Mouse (Mus musculus): ENCODE data around the gene Pard6b.
"Not testable (repeated sequence)": the region's sequence is repeated elsewhere in the genome, so short reads cannot be mapped to it uniquely, and the experiment has no call there.

Pard6b gene

DNA sequence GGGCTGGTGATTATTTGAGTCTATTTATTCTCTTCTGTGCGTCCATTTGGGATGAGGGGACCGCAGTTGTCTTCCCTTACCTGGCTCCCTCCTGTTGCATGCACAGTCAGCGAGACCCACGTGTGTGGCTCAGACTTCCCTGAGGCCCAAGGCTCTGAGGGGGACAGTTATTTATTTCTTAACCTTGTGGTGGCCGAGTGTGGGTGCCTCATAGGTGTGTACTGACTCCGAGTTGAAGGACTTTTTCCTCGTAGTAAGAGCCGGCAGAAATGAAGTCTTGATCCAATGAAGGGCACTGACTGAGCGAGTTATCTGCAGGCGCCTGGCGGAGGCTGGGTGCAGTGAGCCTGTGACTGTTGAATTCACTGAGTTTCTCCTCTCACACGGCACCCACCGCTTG is 19.2 kb downstream of the Pard6b start:
- DNase-seq (ENCODE audit: low read depth): no peak

GRCm38 (mm10) chr2:168101805-168102204 is 21.0 kb downstream of the Pard6b start:
- DNase-seq (ENCODE audit: low read depth): no peak

GRCm38 (mm10) chr2:168103341-168103740 is 22.5 kb downstream of the Pard6b start:
- no peak for DNase-seq (ENCODE audit: low read depth)

- DNase-seq (ENCODE audit: low read depth): no peak
Measured at GRCm38 (mm10) chr2:168104375-168105144, 23.8 kb downstream of the Pard6b start.

GRCm38 (mm10) chr2:168105271-168105670 is 24.5 kb downstream of the Pard6b start:
- DNase-seq (ENCODE audit: low read depth): no peak

DNA sequence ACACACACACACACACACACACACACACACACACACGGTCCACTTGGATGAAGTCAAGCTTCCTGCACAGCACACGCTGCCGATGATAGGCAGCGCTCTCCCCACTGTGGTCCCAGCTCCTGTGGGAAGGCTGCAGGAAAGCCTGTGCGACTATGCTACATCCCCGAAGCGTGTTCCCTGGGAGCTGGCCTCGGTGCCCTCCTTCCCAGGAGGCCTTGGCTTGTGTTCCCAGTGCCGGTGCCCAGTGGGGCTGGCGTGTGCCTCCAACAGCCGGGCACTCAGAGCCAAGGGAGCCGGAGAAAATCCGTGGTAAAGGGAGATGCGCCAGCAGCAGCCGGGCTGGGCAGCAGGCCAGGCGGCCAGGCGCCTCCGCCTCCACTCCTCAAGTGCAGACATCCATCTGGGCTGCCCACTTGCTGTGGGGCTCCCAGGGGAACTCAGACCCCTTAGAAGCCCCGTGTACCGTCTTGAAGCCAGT is 25.9 kb downstream of the Pard6b start:
- no peak for DNase-seq (ENCODE audit: low read depth)

- DNase-seq (ENCODE audit: low read depth): no peak
Measured at GRCm38 (mm10) chr2:168107356-168107755, 26.6 kb downstream of the Pard6b start.

DNA sequence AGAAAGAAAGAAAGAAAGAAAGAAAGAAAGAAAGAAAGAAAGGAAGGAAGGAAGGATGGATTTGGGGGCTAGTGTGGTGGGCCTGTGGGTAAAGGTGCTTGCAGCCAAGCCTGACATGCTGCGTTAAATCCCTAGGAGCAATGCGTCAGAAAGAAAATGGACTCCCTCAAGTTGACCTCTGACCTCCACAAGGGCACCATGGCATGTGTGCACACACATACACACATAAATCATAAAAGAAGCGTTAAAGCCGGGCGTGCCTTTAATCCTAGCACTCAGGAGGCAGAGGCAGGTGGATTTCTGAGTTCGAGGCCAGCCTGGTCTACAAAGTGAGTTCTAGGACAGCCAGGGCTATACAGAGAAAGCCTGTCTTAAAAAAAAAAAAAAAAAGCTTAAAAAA is 27.1 kb downstream of the Pard6b start:
- not testable (repeated sequence) for DNase-seq (ENCODE audit: low read depth)

DNA sequence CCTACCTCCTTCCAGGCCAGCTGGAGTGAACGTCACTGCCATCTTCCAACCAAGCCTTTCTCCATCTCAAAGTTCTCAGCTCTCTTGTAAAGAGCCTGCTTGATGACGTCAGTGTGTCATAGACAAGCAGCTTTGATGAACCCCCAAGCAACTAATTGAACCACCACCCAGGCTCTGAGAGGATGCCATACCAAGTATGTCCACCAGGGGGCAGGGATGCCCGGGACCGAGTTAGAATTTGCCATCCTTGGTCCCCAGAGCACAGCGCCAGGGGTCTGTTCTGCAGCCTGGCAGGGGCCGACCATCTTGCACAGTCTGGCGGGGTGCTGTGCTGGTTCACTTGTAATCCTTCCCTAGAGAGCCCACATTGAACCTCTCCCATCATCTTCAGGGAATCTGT is 31.1 kb downstream of the Pard6b start:
- DNase-seq (ENCODE audit: low read depth): peak; percentile 84

DNA sequence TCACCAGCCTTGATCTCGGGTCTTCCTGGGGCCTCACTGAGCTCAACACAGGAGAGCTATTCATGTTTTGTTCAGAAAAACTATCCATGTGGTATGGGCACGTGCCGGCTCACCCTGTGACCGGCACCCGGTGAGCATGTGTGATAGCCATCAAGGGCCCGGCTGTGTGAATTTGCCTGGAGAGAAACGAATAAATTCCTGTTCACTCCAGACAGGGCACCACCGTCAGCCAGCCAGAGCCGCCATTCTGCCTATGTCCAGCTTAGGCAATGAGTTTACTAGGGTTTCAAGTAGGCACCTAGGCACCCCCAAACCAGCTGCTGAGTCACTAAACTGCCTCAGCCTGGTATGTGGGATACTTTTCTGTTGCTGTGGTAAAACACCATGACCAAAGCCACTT is 32.5 kb downstream of the Pard6b start:
- DNase-seq (ENCODE audit: low read depth): no peak

DNA sequence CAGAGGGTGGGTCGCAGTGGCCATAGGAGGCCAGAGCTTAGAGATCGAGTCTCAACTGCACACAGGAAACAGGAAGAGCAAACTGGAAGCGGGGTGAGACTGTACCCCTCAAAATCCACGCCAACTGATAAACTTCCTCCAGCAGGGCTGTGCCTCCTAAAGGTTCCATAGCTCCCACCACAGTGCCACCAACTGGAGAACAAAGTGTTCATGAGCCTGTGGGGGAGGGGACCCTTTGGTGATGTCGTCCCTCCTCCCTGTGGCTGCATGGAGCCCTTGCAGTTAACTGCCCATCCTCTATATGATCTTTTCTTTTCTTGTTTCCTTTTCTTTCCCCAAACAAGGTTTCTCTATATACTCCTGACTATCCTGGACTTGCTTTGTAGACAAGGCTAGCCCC is 32.9 kb downstream of the Pard6b start:
- no peak for DNase-seq (ENCODE audit: low read depth)

DNA sequence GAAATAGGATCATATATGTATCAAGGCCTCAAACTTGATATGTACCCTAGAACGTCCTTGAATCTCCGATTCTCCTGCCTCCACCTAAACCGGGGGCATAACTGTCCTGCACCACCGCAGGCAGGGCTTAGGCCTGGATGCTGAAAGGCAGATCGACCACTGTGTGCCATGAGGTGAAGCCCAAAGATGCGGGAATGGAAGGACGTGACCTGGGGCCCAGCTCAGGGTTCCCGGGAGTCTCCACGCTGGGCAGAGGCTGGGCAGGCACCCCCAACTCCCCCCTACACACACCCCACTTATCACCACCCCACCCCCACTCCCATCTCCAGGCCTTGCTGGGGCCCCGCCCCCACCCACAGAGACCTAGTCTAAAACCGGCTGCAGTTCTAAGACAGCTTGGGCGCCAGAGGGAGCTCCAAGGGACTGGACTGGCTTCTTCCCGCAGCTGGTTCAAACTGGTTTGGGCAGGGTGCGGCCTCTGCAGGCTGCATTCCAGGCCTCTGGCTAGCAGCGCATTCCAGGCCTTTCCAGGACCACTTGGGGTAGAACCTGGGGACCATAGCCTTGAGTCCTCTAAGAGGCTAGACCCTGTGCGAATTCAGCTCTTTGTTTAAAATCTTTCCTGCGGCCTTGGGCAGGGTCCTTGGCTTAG is 34.0 kb downstream of the Pard6b start:
- peak; percentile 27 for DNase-seq (ENCODE audit: low read depth)

DNA sequence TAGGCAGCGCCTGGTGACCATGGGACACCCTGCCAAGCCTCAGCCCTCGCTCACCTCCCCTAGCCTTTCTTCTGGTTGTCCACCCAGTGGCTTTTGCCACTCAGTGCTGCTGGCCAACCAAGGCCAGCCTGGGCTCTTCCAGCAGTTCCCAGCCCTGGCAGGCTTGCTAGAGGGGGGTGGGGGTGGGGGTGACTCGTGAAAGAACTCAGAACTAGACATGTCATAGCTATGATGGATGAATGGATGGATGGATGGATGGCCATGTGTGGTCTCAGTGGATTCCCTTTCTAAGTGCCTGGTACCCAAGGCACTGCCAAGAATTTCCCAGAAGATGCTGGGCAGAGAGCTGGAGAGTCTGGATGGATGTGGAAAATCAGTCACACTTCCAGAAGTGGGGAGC is 35.0 kb downstream of the Pard6b start:
- no peak for DNase-seq (ENCODE audit: low read depth)

DNA sequence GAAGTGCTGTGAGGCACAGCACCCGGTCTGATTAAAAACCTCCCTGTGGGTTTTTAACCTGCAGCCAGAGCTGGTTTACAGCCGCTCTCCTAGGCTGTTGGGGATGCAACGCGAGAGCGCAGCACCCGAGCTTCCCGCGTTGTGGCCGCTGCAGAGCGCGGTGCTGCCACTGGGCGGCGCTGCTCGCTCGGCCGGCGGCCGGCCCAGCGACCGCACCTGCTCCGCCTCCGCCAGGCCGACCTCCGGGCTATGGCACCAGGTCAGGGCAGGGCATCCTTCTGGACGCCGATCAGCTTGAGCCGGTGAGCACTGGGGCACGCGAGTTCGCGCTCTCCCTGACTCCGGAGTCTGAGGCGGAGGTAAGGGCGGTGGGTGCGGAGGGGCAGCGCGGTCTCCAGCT is 36.3 kb downstream of the Pard6b start:
- peak; percentile 77 for DNase-seq (ENCODE audit: low read depth)

DNA sequence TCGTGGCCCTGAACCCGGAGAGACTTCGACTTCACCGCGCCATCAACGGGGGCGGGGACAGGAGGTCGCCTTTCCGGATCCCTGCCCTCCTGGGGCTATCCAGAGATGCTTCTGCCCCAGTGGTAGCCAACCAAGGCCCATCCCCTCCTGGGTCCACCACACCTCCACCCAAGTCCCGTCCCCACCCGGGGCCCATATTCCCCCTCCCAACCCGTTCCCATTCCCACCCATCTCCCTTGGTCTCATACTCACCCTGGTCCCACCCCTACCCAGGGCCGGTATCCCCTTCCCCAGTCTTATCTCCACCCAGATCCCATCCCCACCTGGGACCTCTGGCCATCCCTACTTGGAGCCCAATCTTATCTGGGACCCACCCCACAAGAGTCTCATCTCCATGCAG is 36.7 kb downstream of the Pard6b start:
- no peak for DNase-seq (ENCODE audit: low read depth)

GRCm38 (mm10) chr2:168117967-168118366 is 37.2 kb downstream of the Pard6b start:
- DNase-seq (ENCODE audit: low read depth): no peak

GRCm38 (mm10) chr2:168118456-168118855 is 37.7 kb downstream of the Pard6b start:
- no peak for DNase-seq (ENCODE audit: low read depth)

- no peak for DNase-seq (ENCODE audit: low read depth)
Measured at GRCm38 (mm10) chr2:168119123-168119522, 38.3 kb downstream of the Pard6b start.

DNA sequence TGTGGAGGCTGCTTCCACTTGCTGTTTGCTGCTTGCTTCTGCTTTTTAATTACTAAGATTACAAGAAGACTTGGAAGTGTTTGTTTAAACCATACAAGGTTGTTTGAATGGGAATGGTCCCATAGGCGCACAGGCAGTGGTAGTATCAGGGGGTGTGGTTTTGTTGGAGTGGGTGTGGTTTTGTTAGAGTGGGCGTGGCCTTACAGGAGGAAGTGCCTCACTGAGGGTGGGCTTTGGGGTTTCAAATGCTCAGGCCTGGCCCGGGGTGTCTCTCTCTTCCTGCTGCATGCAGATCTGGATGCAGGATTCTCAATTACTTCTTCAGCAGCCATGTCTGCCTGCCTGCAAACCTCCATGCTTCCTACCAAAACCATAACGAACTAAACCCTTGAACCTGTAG is 40.1 kb downstream of the Pard6b start:
- no peak for DNase-seq (ENCODE audit: low read depth)

GRCm38 (mm10) chr2:168123652-168124051 is 42.8 kb downstream of the Pard6b start:
- no peak for DNase-seq (ENCODE audit: low read depth)

- no peak for DNase-seq (ENCODE audit: low read depth)
Measured at GRCm38 (mm10) chr2:168125288-168126089, 44.7 kb downstream of the Pard6b start.

DNA sequence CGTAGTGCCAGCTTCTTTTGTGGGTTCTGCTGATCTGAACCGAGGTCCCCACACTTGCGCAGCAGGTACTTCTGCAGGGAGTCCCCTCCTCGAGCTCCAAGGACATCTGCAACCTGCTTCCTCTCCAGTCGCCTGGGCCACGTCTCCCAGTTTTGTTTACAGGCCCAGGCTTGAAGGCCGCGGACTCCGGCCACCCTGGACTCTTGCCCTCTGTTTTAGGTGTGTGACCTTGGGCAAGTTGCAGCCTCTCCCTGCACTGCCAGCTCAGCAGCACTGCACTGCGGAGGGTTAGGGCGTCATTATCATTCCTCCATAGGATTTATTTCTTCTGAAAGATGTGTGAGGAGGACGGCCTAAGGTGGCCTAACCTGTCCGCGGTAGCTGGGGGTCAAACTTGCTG is 47.0 kb downstream of the Pard6b start:
- DNase-seq (ENCODE audit: low read depth): no peak

Measured in induced T-regulatory cell, adult 2 months (primary cell).